Mouse (Mus musculus) right cerebral cortex, postnatal 4 days (tissue): ENCODE results near the gene Lmbrd2.
"Not testable (repeated sequence)": the region's sequence is repeated elsewhere in the genome, so short reads cannot be mapped to it uniquely, and the experiment has no call there.

Experiments used
- DNase-seq: peaks from one replicate; pipeline ENCODE4 v3.0.0-alpha.2; 2022

Gene Lmbrd2

GRCm38 (mm10) chr15:9134891-9135507 is 5.4 kb upstream of the Lmbrd2 start:
- DNase-seq, result no peak

GRCm38 (mm10) chr15:9139447-9139846 is 903 bp upstream of the Lmbrd2 start:
- DNase-seq, result no peak

GRCm38 (mm10) chr15:9140684-9141171 is 378 bp downstream of the Lmbrd2 start:
- no peak for DNase-seq

- DNase-seq, result no peak
Observed at GRCm38 (mm10) chr15:9155325-9155724, 15.0 kb downstream of the Lmbrd2 start, which contains the start of gene Skp2. Gene Skp2 (minus strand): TSS chr15:9155425.

GRCm38 (mm10) chr15:9162557-9163070 is 22.3 kb downstream of the Lmbrd2 start:
- DNase-seq, result no peak

GRCm38 (mm10) chr15:9164125-9164524 is 23.8 kb downstream of the Lmbrd2 start:
- no peak for DNase-seq

GRCm38 (mm10) chr15:9177038-9177437 is 36.7 kb downstream of the Lmbrd2 start:
- no peak for DNase-seq

- DNase-seq, result no peak
Observed at GRCm38 (mm10) chr15:9183995-9184394, 43.6 kb downstream of the Lmbrd2 start.

- DNase-seq, result no peak
Observed at GRCm38 (mm10) chr15:9189796-9190195, 49.4 kb downstream of the Lmbrd2 start.

GRCm38 (mm10) chr15:9192685-9193084 is 52.3 kb downstream of the Lmbrd2 start:
- DNase-seq, result not testable (repeated sequence)

- no peak for DNase-seq
Observed at GRCm38 (mm10) chr15:9198421-9198820, 58.1 kb downstream of the Lmbrd2 start.

- DNase-seq, result no peak
Observed at GRCm38 (mm10) chr15:9211891-9212290, 71.5 kb downstream of the Lmbrd2 start.

GRCm38 (mm10) chr15:9213026-9213425 is 72.7 kb downstream of the Lmbrd2 start:
- not testable (repeated sequence) for DNase-seq

GRCm38 (mm10) chr15:9213431-9213830 is 73.1 kb downstream of the Lmbrd2 start:
- not testable (repeated sequence) for DNase-seq

- no peak for DNase-seq
Observed at GRCm38 (mm10) chr15:9216446-9216845, 76.1 kb downstream of the Lmbrd2 start.

GRCm38 (mm10) chr15:9230917-9231316 is 90.6 kb downstream of the Lmbrd2 start:
- not testable (repeated sequence) for DNase-seq

- DNase-seq, result no peak
Observed at GRCm38 (mm10) chr15:9246345-9246744, 106.0 kb downstream of the Lmbrd2 start.
